Mouse (Mus musculus) CH12.LX (cell line): Measurements from ENCODE around the gene Sephs2. TPM values are rescaled to one million over a fixed set of nuclear protein-coding genes. Genes with fewer than 3 reads are reported as not detected.

Experiments
- DNase-seq: peaks from one replicate; pipeline ENCODE4 v3.0.0-alpha.2; 2013; ENCODE audit errors: extremely low read depth
- H3K27ac ChIP-seq: 2 replicates; pipeline ENCODE4 v1.5.1; 2012; ENCODE audit warnings: low read depth, mild to moderate bottlenecking, control low read depth, moderate library complexity; ENCODE audit not compliant: insufficient read depth
- H3K27me3 ChIP-seq: replicated peaks from 2 replicates; pipeline ENCODE3; 2012; ENCODE audit warnings: inconsistent platforms
- H3K36me3 ChIP-seq, 2 experiments: replicated peaks in 1 of 2; 2 replicates each; pipeline versions ENCODE3 to v1.6.1; 2012; ENCODE audit warnings: inconsistent platforms in 1 of 2, low read length in 1 of 2, mild to moderate bottlenecking in 1 of 2, mixed read lengths in 1 of 2, moderate library complexity in 1 of 2; ENCODE audit not compliant: control insufficient read depth in 1 of 2, insufficient read depth in 1 of 2
- H3K4me1 ChIP-seq, 2 experiments: 2 replicates each; pipeline ENCODE4 v1.6.1; 2012; ENCODE audit warnings: inconsistent platforms in 1 of 2, moderate library complexity in 1 of 2; ENCODE audit not compliant: insufficient read depth in 2 of 2, control insufficient read depth in 1 of 2
- H3K4me2 ChIP-seq: 2 replicates; pipeline ENCODE4 v1.6.1; 2012; ENCODE audit warnings: low read depth, mild to moderate bottlenecking, control low read depth; ENCODE audit not compliant: poor library complexity, insufficient read depth, severe bottlenecking
- H3K4me3 ChIP-seq, 3 experiments: fragments of 150-350 bp in 1 of 3; sonication (generic) in 1 of 3; replicated peaks in 1 of 3; 2 replicates each; pipeline versions ENCODE3 to v1.5.1; 2011 to 2012; ENCODE audit warnings: low read depth in 2 of 3, low read length in 2 of 3, mild to moderate bottlenecking in 2 of 3, moderate library complexity in 2 of 3, control low read depth in 1 of 3, improper control_type of control experiment in 1 of 3, inconsistent platforms in 1 of 3, mixed read lengths in 1 of 3; ENCODE audit not compliant: poor library complexity in 1 of 3
- H3K79me2 ChIP-seq: replicated peaks from 2 replicates; pipeline ENCODE4 v1.6.1; 2012; ENCODE audit warnings: mild to moderate bottlenecking, moderate library complexity; ENCODE audit not compliant: control insufficient read depth, poor library complexity, insufficient read depth, severe bottlenecking; ENCODE audit errors: extremely low read depth
- H3K9ac ChIP-seq: 2 replicates; pipeline ENCODE4 v1.6.1; 2012; ENCODE audit warnings: low read depth, mild to moderate bottlenecking, control low read depth, moderate library complexity; ENCODE audit not compliant: insufficient read depth
- H3K9me3 ChIP-seq: replicated peaks from 2 replicates; pipeline ENCODE3; 2012; ENCODE audit warnings: low read length, inconsistent platforms, mixed read lengths
- BHLHE40 ChIP-seq: IDR thresholded peaks from 2 replicates; pipeline ENCODE4 v1.6.1; 2011; ENCODE audit warnings: mild to moderate bottlenecking, low read depth, low read length, improper control_type of control experiment
- CHD1 ChIP-seq: IDR thresholded peaks from 2 replicates; pipeline ENCODE4 v1.6.1; 2012; ENCODE audit warnings: low read depth, low read length, improper control_type of control experiment, inconsistent platforms
- CHD2 ChIP-seq: IDR thresholded peaks from 2 replicates; pipeline ENCODE4 v1.6.1; 2011; ENCODE audit warnings: low read length, improper control_type of control experiment
- ELF1 ChIP-seq: IDR thresholded peaks from 2 replicates; pipeline ENCODE4 v1.6.1; 2014; ENCODE audit warnings: low read depth, mild to moderate bottlenecking, inconsistent platforms, low read length, improper control_type of control experiment
- ETS1 ChIP-seq: conservative IDR thresholded peaks from 2 replicates; pipeline ENCODE4 v1.6.1; 2012; ENCODE audit warnings: low read depth, mild to moderate bottlenecking, inconsistent platforms, low read length, improper control_type of control experiment, moderate library complexity
- GABPA ChIP-seq: IDR thresholded peaks from 2 replicates; pipeline ENCODE4 v1.6.1; 2012; ENCODE audit warnings: low read depth, low read length, improper control_type of control experiment, inconsistent platforms; ENCODE audit not compliant: insufficient replicate concordance
- HCFC1 ChIP-seq: IDR thresholded peaks from 2 replicates; pipeline ENCODE4 v1.6.1; 2012; ENCODE audit warnings: low read depth, mild to moderate bottlenecking, inconsistent platforms, low read length, improper control_type of control experiment
- IRF4 ChIP-seq: IDR thresholded peaks from 2 replicates; pipeline ENCODE4 v1.6.1; 2014; ENCODE audit warnings: low read depth, mild to moderate bottlenecking, inconsistent platforms, low read length, improper control_type of control experiment
- JUN ChIP-seq: IDR thresholded peaks from 2 replicates; pipeline ENCODE4 v1.6.1; 2011; ENCODE audit warnings: low read depth, mild to moderate bottlenecking, low read length, improper control_type of control experiment, moderate library complexity; ENCODE audit not compliant: insufficient read depth
- JUND ChIP-seq: conservative IDR thresholded peaks from 2 replicates; pipeline ENCODE4 v1.6.1; 2011; ENCODE audit warnings: low read depth, low read length, improper control_type of control experiment
- KAT2A ChIP-seq: IDR thresholded peaks from 2 replicates; pipeline ENCODE4 v1.6.1; 2012; ENCODE audit warnings: low read length, improper control_type of control experiment, inconsistent platforms; ENCODE audit not compliant: insufficient replicate concordance
- MAFK ChIP-seq: IDR thresholded peaks from 2 replicates; pipeline ENCODE4 v1.6.1; 2011; ENCODE audit warnings: low read length, improper control_type of control experiment; ENCODE audit not compliant: insufficient replicate concordance
- MAX ChIP-seq: IDR thresholded peaks from 2 replicates; pipeline ENCODE4 v1.6.1; 2011; ENCODE audit warnings: low read length, improper control_type of control experiment
- MEF2A ChIP-seq: IDR thresholded peaks from 2 replicates; pipeline ENCODE4 v1.6.1; 2014; ENCODE audit warnings: low read depth, mild to moderate bottlenecking, inconsistent platforms, low read length, improper control_type of control experiment, borderline replicate concordance
- MXI1 ChIP-seq: IDR thresholded peaks from 2 replicates; pipeline ENCODE4 v1.6.1; 2011; ENCODE audit warnings: mild to moderate bottlenecking, low read depth, low read length, improper control_type of control experiment
- MYC ChIP-seq: IDR thresholded peaks from 2 replicates; pipeline ENCODE4 v1.6.1; 2011; ENCODE audit warnings: low read depth, mild to moderate bottlenecking, improper control_type of control experiment, low read length
- NELFE ChIP-seq: IDR thresholded peaks from 2 replicates; pipeline ENCODE4 v1.6.1; 2011; ENCODE audit warnings: low read depth, low read length, improper control_type of control experiment
- NRF1 ChIP-seq: IDR thresholded peaks from 2 replicates; pipeline ENCODE4 v1.6.1; 2014; ENCODE audit warnings: low read depth, mild to moderate bottlenecking, inconsistent platforms, low read length, improper control_type of control experiment, moderate library complexity
- PAX5 ChIP-seq: IDR thresholded peaks from 2 replicates; pipeline ENCODE4 v1.6.1; 2012; ENCODE audit warnings: low read length, inconsistent platforms, mixed read lengths
- POLR2A ChIP-seq: IDR thresholded peaks from 2 replicates; pipeline ENCODE4 v1.6.1; 2011; ENCODE audit warnings: low read depth, mild to moderate bottlenecking, improper control_type of control experiment, low read length
- POLR2AphosphoS2 ChIP-seq: IDR thresholded peaks from 2 replicates; pipeline ENCODE4 v1.6.1; 2011; ENCODE audit warnings: low read depth, low read length, improper control_type of control experiment
- RCOR1 ChIP-seq: conservative IDR thresholded peaks from 2 replicates; pipeline ENCODE4 v1.6.1; 2012; ENCODE audit warnings: low read depth, mild to moderate bottlenecking, inconsistent platforms, low read length, improper control_type of control experiment
- SIN3A ChIP-seq: IDR thresholded peaks from 2 replicates; pipeline ENCODE4 v1.6.1; 2012; ENCODE audit warnings: low read length, improper control_type of control experiment, inconsistent platforms
- SMC3 ChIP-seq: IDR thresholded peaks from 2 replicates; pipeline ENCODE4 v1.6.1; 2011; ENCODE audit warnings: low read depth, low read length, improper control_type of control experiment
- TCF12 ChIP-seq: IDR thresholded peaks from 2 replicates; pipeline ENCODE4 v1.6.1; 2014; ENCODE audit warnings: low read depth, mild to moderate bottlenecking, inconsistent platforms, low read length, improper control_type of control experiment
- UBTF ChIP-seq: IDR thresholded peaks from 2 replicates; pipeline ENCODE4 v1.6.1; 2012; ENCODE audit warnings: low read depth, mild to moderate bottlenecking, inconsistent platforms, low read length, improper control_type of control experiment, moderate library complexity
- USF1 ChIP-seq: IDR thresholded peaks from 2 replicates; pipeline ENCODE4 v1.6.1; 2014; ENCODE audit warnings: low read depth, mild to moderate bottlenecking, inconsistent platforms, low read length, improper control_type of control experiment
- ZC3H11A ChIP-seq: IDR thresholded peaks from 2 replicates; pipeline ENCODE4 v1.6.1; 2012; ENCODE audit warnings: low read depth, mild to moderate bottlenecking, inconsistent platforms, low read length, improper control_type of control experiment
- ZMIZ1 ChIP-seq: IDR thresholded peaks from 2 replicates; pipeline ENCODE4 v1.6.1; 2012; ENCODE audit warnings: low read depth, mild to moderate bottlenecking, inconsistent platforms, low read length, improper control_type of control experiment
- dilution Hi-C: fragments of 300-500 bp; cut with MboI; formaldehyde crosslinking; loops from 2 replicates; pipeline ENCODE4 v1.14.3; 2020; ENCODE audit warnings: low sequenced_read_pairs; ENCODE audit not compliant: extremely low pct_unique_long_range_greater_than_20kb, extremely low pct_ligation_motif_present
- in situ Hi-C: fragments of 300-500 bp; cut with MboI; formaldehyde crosslinking; loops from 3 replicates; pipeline ENCODE4 v1.14.3; 2019; ENCODE audit warnings: low sequenced_read_pairs, low pct_ligation_motif_present, low pct_unique_long_range_greater_than_20kb, mixed read lengths
- polyA plus RNA-seq: library from polyadenylated mRNA; unstranded; fragments of >175 nt; gene quantifications from 2 replicates; pipeline ENCODE4 v1.2.1, GENCODE M21; 2012; ENCODE audit warnings: low read depth; ENCODE audit not compliant: insufficient read length
- total RNA-seq, 2 experiments: library from RNA; depleted of rRNA; stranded (reverse); fragments of 300-350 nt in 1 of 2; fragments of >200 nt in 1 of 2; gene quantifications; 2 replicates each; pipeline ENCODE4 v1.2.3; 2012 to 2014

Gene Sephs2
- total and polyA plus RNA-seq, 3 experiments = 159 to 209 (median 203) TPM

DNA sequence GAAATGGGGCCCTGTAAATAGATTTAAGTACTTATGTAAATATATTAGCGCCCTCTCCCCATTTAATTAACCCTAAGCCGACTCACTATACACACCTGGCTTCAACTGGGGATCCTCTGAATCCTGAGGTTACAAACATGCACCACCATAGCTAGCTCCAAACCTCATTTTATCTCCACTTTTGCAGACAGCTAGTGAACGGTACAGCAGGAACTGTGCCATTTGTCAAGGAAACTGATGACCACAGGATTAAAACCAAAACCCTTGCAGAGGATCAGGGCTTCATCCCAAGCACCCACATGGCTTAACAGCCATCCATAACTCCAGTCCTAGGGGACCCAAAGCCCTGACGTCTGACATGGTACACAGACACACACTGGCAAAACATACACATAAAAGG is 18.8 kb downstream of the Sephs2 start:
- Histone ChIP-seq H3K27ac (no peak overlapping the region; the same call in 1 of the 2 replicates), H3K9ac (peak overlapping the region; percentile 72), H3K4me2 (peak overlapping the region; percentile 89), H3K79me2 (peaks cover 12% of the 10 kb centered on the region), H3K4me1 (peaks cover 13 to 61% of the 10 kb centered on the region in 2 experiments; a peak in 3 of 4 replicates), H3K27me3 (no peaks in the 10 kb centered on the region), H3K36me3 (peaks cover 21 to 57% of the 10 kb centered on the region in 2 experiments), H3K4me3 (peak overlapping the region in 1 of 3 experiments; percentile 54)
- dilution Hi-C loops = no loop called here
- DNase-seq = no peak
- in situ Hi-C loops = no loop called here
- peak; percentile 9; the same call in 1 of the 2 replicates for TF ChIP-seq POLR2AphosphoS2
- TF ChIP-seq CHD1 = no peak
- TF ChIP-seq JUN = no peak
- TF ChIP-seq, all 38 proteins: peak for 1
- no peaks in the 10 kb centered on the region for H3K9me3 ChIP-seq

DNA sequence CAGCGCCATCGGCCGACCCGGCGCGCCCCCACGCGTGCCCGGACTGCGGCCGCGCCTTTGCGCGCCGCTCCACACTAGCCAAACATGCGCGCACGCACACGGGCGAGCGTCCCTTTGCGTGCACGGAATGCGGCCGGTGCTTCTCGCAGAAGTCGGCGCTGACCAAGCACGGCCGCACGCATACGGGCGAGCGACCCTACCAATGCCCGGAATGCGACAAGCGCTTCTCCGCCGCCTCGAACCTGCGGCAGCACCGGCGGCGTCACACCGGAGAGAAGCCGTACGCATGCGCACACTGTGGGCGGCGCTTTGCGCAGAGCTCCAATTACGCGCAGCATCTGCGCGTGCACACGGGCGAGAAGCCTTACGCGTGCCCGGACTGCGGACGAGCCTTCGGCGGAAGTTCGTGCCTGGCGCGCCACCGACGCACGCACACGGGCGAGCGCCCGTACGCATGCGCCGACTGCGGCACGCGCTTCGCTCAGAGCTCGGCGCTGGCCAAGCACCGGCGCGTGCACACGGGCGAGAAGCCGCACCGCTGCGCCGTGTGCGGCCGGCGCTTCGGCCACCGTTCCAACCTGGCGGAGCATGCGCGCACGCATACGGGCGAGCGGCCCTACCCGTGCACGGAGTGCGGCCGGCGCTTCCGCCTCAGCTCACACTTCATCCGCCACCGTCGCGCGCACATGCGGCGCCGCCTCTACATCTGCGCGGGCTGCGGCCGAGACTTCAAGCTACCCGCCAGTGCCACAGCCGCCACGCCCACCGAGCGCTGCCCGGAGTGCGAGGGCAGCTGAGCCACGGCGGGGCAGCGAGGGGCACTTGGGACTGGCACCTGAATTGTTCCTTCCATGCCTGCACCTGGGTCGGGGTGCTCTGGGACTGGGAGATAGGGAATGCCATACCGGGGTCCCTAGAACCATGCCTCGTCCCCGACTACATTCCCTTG is 19.8 kb downstream of the Sephs2 start:
- peak overlapping the region; percentile 30 to 66 (median 54) for H3K4me3 ChIP-seq
- peak; percentile 95 for DNase-seq
- no peaks in the 10 kb centered on the region for H3K9me3 ChIP-seq
- TF ChIP-seq POLR2A = peak; percentile 77
- TF ChIP-seq NRF1 = peak; percentile 91
- TF ChIP-seq IRF4 = 0 out of 2 replicates have a peak, but pooled peaks have one; percentile 18
- TF ChIP-seq UBTF = peak; percentile 77
- TF ChIP-seq MXI1 = peak; percentile 92; the same call in 1 of the 2 replicates
- no peak for TF ChIP-seq JUN
- 0 out of 2 replicates have a peak, but pooled peaks have one; percentile 11 for TF ChIP-seq CHD2
- no peak for TF ChIP-seq SMC3
- peak; percentile 22; the same call in 1 of the 2 replicates for TF ChIP-seq ZMIZ1
- no peak; the same call in 1 of the 2 replicates for TF ChIP-seq ETS1
- TF ChIP-seq MAX = peak; percentile 93
- no peak for TF ChIP-seq JUND
- no peak for TF ChIP-seq MAFK
- no peak for TF ChIP-seq GABPA
- TF ChIP-seq PAX5 = no peak
- TF ChIP-seq CHD1 = no peak
- peak; percentile 59 for TF ChIP-seq HCFC1
- no peak for TF ChIP-seq USF1
- no peak for TF ChIP-seq RCOR1
- no peak for TF ChIP-seq ZC3H11A
- peak; percentile 88 for TF ChIP-seq POLR2AphosphoS2
- TF ChIP-seq ELF1 = peak; percentile 93
- TF ChIP-seq NELFE = peak; percentile 56; the same call in 1 of the 2 replicates
- TF ChIP-seq SIN3A = 0 out of 2 replicates have a peak, but pooled peaks have one; percentile 53
- peak; percentile 60 for TF ChIP-seq MEF2A
- TF ChIP-seq TCF12 = peak; percentile 70; the same call in 1 of the 2 replicates
- peak; percentile 56; the same call in 1 of the 2 replicates for TF ChIP-seq MYC
- peak; percentile 97 for TF ChIP-seq BHLHE40
- no peak for TF ChIP-seq KAT2A
- peaks cover 28 to 64% of the 10 kb centered on the region in 2 experiments for H3K36me3 ChIP-seq
- in situ Hi-C loops = no loop called here
- peaks cover 3% of the 10 kb centered on the region for H3K79me2 ChIP-seq
- H3K27ac ChIP-seq = peak overlapping the region; percentile 81
- H3K27me3 ChIP-seq = no peaks in the 10 kb centered on the region
- peak overlapping the region; percentile 89 for H3K4me2 ChIP-seq
- peaks cover 11 to 64% of the 10 kb centered on the region in 2 experiments; a peak in 3 of 4 replicates for H3K4me1 ChIP-seq
- dilution Hi-C loops = no loop called here
- peak overlapping the region; percentile 72 for H3K9ac ChIP-seq
